Mouse (Mus musculus): ENCODE measurements around the gene Myb.

DNA sequence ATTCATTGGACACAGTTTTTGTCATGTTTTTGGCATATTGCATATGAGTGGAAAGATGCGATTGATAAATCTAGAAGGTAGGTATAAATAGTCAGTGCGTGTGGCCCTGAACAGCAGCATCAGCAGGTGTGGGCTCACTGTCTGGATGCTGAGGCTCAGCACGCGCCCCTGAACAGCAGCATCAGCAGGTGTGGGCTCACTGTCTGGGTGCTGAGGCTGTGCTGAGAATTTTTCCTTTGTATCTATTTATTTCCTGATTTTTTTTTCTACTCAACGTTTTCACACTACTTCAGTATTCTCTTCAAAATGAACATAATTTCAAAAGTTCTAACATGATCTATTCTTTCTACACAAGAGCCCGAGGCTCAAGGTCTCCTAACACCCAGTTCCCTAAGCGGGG is 84.1 kb downstream of the Myb start:
- no peak for TF ChIP-seq POLR2A (IDR thresholded peaks at IDR 0.05; ENCODE audit: borderline replicate concordance, control insufficient read depth, low read depth, low read length)
- no peak for TF ChIP-seq CTCF (IDR thresholded peaks at IDR 0.05; ENCODE audit: control insufficient read depth, insufficient read depth, low read length)

All from bone marrow, adult 2 months (tissue).